Mouse (Mus musculus) adrenal gland, postnatal 25 days (tissue): ENCODE measurements around the gene Sh3rf1. TPM values are rescaled to one million over a fixed set of nuclear protein-coding genes. Genes with fewer than 3 reads are reported as not detected.

Experiments
- DNase-seq: peaks from one replicate; pipeline ENCODE4 v3.0.0; 2021; ENCODE audit warnings: mixed read lengths
- total RNA-seq: library from RNA; stranded (reverse); gene quantifications from 2 replicates; pipeline ENCODE4 v1.2.3, GENCODE M21; 2021

The Sh3rf1 gene
- total RNA-seq, 1 experiment from 2014 or later, result 13.0 TPM

- no peak for DNase-seq
Measured at GRCm38 (mm10) chr8:61286795-61287385, 63.2 kb downstream of the Sh3rf1 start.

DNA sequence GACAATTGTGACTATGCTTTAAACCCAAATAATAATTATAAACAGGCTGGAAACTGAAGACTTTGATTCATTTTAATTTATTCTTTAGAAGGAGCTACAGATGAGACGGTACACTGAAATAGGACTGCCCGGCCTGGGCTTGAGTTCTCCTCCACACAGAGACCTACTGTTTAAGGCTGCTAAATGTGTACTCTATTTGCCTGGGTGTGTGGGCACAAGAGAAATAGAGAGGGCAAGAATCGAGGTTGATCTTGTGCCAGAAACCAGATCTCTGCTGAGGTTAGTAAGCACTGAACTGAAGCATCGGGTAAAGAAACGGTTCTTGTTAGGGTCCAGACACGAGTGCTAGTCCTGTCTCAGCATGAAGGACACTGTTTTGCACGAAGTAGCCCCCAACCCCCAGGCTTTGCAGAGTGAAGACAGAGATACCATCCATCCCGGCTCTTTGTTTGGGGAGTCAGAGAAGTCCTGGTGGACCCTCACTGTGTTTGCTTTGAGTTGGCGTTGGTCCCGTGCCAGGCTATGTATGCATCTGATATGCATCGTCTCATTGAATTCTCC lies 64.4 kb downstream of the Sh3rf1 start:
- no peak for DNase-seq

GRCm38 (mm10) chr8:61288676-61289075 lies 65.0 kb downstream of the Sh3rf1 start:
- no peak for DNase-seq

- no peak for DNase-seq
Measured at GRCm38 (mm10) chr8:61295040-61295439, 71.4 kb downstream of the Sh3rf1 start.

DNA sequence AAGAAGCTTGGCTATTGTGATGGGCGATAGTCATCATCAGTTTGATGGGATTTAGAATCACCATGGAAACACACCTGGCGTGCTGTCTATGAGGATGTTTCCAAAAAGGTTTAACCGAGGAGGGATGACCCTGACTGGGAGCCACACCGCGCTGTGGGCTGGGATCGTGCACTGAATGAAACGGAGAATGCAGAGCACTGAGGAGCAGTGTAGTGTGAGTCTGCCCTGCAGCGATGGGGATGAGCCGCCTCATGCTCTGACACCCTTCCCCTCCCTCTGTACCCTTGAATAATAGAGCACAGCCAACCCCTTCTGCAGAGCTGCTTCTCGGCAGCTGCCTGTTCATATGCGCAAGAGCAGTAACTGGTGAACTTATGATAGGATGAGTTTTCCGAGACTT lies 71.8 kb downstream of the Sh3rf1 start:
- no peak for DNase-seq

DNA sequence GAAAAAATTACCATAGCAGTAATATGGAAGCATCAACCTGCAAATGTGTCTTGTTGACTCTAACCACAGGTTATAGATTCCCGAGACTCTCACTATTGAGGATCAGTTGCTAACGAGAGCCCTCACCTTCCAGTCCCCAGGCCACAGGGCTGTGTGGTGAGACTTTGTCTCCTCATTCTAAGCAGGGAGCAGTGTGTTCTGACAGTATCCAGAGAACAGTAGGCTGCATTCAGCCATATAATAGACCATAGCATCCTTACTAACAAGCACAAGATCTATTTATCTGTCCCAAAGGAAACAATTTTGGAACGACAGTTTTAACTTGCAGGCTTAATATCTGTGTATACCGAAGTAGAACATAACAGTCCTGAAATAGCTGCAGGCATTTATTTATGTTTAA lies 75.2 kb downstream of the Sh3rf1 start:
- no peak for DNase-seq

DNA sequence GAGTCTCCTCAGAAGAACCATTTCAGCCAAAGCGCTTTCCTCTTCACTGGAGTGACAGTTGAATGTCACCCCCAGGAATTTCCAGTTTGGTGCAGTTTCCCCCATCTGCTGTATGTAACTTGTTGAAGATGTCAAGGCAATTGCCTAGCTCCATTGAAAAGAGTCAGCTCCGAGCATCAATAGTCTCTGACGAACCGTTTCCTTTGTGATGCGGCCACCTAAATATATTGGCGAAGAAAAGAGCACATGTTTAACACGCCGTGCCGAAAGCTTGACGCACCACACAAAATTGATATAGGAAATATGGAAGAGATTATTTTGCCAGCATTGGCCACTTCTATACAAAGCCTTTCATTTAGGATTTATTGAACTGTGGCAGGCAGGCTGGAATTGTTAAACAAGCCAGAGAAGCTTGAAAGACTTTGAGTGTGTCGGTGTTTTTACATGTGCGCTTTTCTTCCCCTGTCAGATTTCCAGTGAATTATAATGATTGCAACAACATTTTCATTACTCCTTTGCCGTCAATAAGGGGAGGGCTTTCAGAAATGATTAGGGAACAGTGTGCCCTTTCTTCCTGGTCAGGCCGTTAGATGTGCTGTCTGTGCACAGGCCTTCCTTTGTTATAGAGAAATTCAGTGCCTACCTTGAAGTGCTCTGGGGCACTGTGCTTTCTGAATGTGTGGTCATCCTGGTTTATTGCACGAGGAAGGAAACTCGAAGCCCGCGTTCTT lies 77.8 kb downstream of the Sh3rf1 start:
- no peak for DNase-seq

- no peak for DNase-seq
Measured at GRCm38 (mm10) chr8:61302029-61302368, 78.3 kb downstream of the Sh3rf1 start.

GRCm38 (mm10) chr8:61305451-61306070 lies 81.9 kb downstream of the Sh3rf1 start:
- no peak for DNase-seq

DNA sequence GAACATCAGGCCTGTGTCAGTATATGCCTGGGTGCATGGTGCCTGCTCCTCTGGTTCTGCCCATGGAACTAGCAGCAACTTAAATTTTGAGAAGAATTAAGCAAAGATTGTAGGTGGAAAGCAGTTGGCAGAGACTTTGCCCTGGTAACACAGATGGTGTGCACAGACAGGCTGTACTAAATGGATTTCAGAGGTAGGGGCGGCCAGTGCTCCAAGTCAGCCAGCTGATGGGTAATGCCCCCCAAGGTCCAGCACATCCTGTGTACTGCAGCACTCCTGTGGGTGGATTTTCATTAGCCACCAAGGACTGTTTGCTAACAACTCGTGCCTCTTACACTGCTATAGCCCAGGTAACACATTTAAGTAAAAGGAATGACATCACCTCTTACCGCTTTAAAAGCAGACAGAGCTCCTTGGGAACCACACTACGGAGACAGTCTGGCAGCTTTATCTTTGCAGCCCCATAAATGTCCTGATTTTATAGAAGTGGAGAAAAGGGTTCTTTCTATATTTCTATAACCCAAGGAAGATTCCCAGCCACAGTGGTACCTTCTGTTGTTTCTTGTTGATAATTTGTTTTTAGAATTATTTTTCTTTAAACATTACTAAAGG lies 82.9 kb downstream of the Sh3rf1 start:
- no peak for DNase-seq

DNA sequence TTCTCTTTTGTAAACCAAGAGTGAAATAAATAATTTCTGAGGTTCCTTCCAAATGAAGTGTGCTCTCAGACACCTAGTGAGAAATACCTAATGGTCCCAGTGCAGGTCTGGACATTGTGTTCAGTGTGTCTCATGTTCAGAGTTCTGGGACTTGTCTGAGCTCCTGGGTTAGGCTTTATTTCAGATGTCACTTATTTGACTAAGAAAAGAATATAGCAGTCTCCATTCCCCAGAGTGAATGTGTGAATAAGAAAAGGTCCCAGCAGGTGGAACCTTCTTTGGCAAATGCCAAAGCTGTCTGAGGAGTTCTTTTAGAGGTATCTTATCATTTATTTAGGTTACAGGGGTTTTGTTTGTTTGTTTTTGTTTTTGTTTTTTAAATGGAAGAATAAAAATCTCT lies 85.2 kb downstream of the Sh3rf1 start:
- no peak for DNase-seq

DNA sequence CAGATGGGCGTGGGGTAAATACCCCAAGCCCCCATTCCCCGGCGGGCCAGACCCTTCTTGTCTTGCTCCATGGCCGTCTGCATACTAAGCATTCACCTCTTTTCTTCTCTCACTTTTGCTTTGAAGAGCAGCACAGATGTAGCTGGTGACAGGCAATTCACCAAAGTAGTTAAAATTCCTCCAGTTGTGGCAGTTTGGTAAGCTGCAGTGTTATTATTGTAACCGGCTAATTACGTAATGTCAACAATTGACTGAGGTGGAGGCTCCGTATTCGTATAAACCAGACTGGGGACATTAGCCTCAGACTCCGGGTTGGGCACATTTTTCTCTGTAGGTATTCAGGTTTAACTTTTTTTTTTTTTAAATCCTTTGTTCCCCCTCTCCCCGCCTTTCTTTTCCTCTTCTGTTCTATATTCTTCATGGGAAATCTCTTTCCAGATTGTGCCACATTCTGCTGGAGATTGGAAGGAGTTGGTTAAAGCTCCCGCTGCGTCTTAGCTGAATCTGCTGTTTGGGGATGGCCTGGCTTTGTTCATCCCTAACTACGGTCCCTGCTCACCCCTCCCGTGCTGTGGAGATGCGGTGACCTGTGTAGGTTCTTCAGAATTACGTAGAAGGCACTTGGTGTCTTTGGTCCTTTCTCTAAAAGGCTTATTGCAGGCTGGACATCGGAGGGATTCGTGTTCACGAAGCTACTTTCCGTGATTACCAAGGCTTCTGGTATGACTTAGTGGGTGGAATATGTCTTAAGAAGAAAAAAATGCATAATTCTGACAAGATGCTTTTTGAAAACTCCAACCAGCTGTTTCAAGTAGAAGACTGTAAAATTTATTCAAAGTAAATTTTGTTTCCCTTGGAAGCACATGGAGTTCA lies 86.1 kb downstream of the Sh3rf1 start:
- DNase-seq, result no peak

DNA sequence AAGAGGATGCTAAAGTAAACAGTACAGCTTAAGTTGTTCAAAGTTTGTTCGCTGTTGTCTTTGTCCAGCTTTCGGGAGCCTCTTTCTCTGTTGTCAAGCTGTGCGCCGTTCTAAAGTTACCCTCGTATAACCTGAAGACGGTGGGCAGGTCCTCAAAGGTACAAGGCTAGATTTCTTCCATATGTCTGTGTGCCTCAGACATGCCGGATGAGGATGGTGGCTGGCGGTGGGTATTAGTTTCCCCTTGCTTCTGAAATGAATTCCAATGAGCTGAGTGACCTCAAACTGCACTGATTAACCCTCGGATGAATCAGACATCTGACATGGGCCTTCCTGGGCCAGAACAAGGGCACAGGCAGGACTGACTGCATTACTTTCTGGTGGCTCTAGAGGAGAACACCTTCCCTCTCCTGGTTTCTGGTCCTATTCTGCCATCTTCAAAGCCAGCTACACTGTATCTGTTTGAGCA lies 86.8 kb downstream of the Sh3rf1 start:
- peak; percentile 4 for DNase-seq

- no peak for DNase-seq
Measured at GRCm38 (mm10) chr8:61313016-61313415, 89.3 kb downstream of the Sh3rf1 start.

DNA sequence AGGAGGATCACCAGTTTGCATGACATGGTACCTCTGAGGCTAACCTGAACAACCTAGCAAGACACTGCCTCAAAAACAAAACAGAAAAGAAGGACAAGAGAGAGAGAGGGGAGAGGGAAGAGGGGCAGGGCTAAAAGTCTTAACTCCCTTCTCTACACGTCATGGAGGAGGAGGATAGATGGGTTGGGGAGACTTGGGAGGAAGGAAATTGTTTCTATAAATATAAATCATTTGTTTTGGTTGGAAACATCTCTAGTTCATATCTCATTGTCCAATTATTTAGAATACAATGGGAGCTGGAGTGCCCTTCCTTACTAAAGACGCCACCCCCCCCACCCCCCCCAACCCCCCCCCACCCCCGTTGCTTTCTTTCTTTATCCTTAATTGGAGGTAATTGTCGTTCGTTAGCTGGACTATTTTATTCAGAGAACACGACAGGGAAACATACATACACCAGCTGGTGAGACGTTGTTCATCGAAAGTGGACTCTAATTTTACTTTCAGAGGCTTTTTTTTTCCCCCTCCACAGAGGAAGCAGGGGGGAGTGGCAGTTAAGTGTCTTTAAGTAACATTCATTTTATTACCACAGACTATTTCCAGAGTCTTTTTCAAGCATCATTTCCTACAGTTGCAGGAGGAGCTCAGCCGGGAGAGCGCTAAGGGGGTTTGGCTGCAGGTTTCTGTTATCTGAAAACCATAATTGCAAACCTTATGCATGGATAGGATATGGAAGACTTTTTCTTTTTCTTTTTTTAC lies 92.5 kb downstream of the Sh3rf1 start:
- DNase-seq, result no peak

DNA sequence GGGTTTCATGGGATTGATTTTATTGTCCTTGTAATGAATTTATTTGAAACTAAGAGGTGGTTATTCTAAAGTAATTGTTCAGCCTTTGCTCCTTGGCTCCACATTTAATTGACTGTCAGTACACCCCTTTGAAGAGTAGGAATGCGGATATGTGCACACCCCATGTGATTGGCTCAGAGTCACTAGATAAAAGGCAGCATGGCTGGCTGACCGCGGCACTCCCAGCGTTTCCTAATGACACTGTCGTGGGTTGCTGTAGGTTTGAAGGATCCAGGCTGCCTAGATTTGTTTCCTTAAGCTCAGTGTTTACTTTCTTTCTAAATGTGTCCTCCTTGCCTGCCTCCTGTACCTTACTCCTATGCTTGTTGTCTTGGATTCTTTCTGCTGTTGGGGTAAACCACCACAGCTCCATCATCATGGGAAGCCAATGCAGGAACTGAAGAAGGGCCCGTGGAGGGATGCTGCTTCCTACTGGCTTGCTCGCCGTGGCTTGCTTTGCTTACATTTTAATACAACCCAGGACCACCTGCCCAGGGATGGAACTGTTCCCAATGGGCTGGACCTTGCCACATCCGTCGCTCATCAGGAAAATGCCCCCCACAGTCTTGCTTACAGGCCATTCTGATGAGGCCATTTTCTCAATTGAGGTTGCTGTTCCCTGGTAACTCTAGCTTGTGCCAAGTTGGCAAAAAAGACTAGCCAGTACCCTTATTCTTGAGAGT lies 93.3 kb downstream of the Sh3rf1 start:
- DNase-seq, result no peak

DNA sequence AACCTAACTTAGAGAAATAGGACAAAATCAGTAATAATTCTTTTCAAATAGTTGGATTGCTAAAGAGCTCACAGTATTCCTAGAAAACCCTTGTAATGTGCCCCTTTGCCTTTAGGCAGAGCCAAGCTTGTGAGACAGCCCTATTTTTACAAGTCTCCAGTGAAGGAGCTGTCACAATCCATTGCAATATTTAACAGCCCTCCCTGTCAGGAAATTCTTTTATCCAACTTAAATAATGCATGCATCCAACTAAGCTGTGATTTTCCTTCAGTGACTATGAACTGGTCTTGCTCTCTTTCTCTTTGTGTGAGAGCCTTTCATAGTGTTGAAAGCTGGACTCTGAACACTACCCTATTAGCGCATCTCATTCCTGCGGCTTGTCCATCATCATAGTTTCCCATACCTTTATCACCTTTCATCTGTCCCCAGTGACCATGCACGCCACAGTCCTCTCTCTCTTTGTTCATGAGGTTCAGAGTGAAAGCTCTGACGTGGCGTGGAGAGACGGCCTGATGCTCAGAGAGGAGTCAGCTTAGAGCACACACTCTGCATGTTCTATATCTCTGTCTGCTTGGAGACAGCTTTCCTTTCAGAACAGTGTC lies 94.0 kb downstream of the Sh3rf1 start:
- DNase-seq, result no peak

- no peak for DNase-seq
Measured at GRCm38 (mm10) chr8:61321216-61321615, 97.5 kb downstream of the Sh3rf1 start.

- DNase-seq, result no peak
Measured at GRCm38 (mm10) chr8:61321780-61322179, 98.1 kb downstream of the Sh3rf1 start.

- no peak for DNase-seq
Measured at GRCm38 (mm10) chr8:61322462-61322861, 98.8 kb downstream of the Sh3rf1 start.
